Mouse (Mus musculus) liver, embryonic 13.5 days (tissue): ENCODE measurements around the gene Dlg2. TPM values are rescaled to one million over a fixed set of nuclear protein-coding genes. Genes with fewer than 3 reads are reported as not detected.
A peak's percentile ranks its signal among the peaks of the same experiment; 100 is the strongest.

Source experiments
- ATAC-seq: fragments of 200-750 bp; cut with Nextera tagmentation; 2 replicates; pipeline ENCODE4 v1.8.0; 2017; ENCODE audit warnings: low read depth, mild to moderate bottlenecking, moderate number of reproducible peaks, moderate library complexity
- DNase-seq: peaks from one replicate; pipeline ENCODE4 v3.0.0; 2022
- H3K27ac ChIP-seq: fragments of 300-500 bp; sonication (generic); 2 replicates; pipeline ENCODE4 v1.5.1; 2015; ENCODE audit warnings: moderate library complexity, mild to moderate bottlenecking, inconsistent platforms
- H3K27me3 ChIP-seq: fragments of 300-500 bp; sonication (generic); 2 replicates; pipeline ENCODE4 v1.6.1; 2015; ENCODE audit warnings: mild to moderate bottlenecking, inconsistent platforms
- H3K36me3 ChIP-seq: fragments of 300-500 bp; sonication (generic); 2 replicates; pipeline ENCODE4 v1.6.1; 2015; ENCODE audit warnings: mild to moderate bottlenecking, inconsistent platforms
- H3K4me1 ChIP-seq: fragments of 300-500 bp; sonication (generic); replicated peaks from 2 replicates; pipeline ENCODE4 v1.6.1; 2015; ENCODE audit warnings: inconsistent platforms
- H3K4me2 ChIP-seq: fragments of 300-500 bp; sonication (generic); 2 replicates; pipeline ENCODE4 v1.6.1; 2015; ENCODE audit warnings: inconsistent platforms, mild to moderate bottlenecking, moderate library complexity
- H3K4me3 ChIP-seq: fragments of 300-500 bp; sonication (generic); replicated peaks from 2 replicates; pipeline ENCODE4 v1.5.1; 2015; ENCODE audit warnings: mild to moderate bottlenecking, inconsistent platforms
- H3K9ac ChIP-seq: fragments of 300-500 bp; sonication (generic); 2 replicates; pipeline ENCODE4 v1.6.1; 2015; ENCODE audit warnings: mild to moderate bottlenecking, inconsistent platforms
- H3K9me3 ChIP-seq: fragments of 300-500 bp; sonication (generic); replicated peaks from 2 replicates; pipeline ENCODE4 v1.6.1; 2016; ENCODE audit warnings: inconsistent platforms
- WGBS: fragments of 180-500 bp; shearing (Covaris S2); methylation state at CpG from one replicate; pipeline ENCODE4 v1.1.7; 2015; ENCODE audit not compliant: insufficient replicate concordance; 5-methylcytosine and 5-hydroxymethylcytosine counted together
- polyA plus RNA-seq: library from polyadenylated mRNA; unstranded; fragments of >200 nt; fragmentation: Nextera tagmentation; extraction: Ambion mirVana; gene quantifications from 2 replicates; pipeline ENCODE4 v1.2.1, GENCODE M21; 2015

Dlg2 gene
- polyA plus RNA-seq, 1 experiment from 2014 or later: 0.52 TPM

DNA sequence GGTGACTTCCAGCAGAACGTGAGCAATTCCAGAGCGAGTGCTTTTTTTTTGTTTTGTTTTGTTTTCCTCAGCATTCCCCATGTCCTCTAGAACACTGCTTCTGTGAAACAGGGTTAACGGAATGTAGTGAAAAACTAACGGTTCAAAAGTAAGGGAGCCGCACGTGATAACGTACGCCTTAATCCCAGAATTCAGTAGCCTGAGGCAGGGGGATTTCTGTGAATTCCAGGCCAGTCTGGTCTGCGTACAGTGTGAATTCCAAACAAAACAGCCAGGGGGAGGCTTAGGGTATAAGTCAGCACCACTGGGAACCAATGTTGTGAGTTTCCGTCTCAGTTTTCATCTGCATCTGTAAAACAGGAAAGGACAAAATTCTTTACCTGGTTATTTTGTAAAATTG, 19.0 kb upstream of the Dlg2 start:
- Histone ChIP-seq H3K27me3 (no peaks in the 10 kb centered on the region), H3K4me3 (peak overlapping the region; percentile 77), H3K9ac (peak overlapping the region; percentile 80), H3K27ac (peak overlapping the region; percentile 84), H3K36me3 (peaks cover 14% of the 10 kb centered on the region), H3K4me2 (peak overlapping the region; percentile 87), H3K4me1 (peaks cover 26% of the 10 kb centered on the region), H3K9me3 (no peaks in the 10 kb centered on the region)
- peak; percentile 10; the same call in 1 of the 2 replicates for ATAC-seq
- no peak for DNase-seq
- 6% methylated on average over 10 of the region's 10 CpGs for WGBS

DNA sequence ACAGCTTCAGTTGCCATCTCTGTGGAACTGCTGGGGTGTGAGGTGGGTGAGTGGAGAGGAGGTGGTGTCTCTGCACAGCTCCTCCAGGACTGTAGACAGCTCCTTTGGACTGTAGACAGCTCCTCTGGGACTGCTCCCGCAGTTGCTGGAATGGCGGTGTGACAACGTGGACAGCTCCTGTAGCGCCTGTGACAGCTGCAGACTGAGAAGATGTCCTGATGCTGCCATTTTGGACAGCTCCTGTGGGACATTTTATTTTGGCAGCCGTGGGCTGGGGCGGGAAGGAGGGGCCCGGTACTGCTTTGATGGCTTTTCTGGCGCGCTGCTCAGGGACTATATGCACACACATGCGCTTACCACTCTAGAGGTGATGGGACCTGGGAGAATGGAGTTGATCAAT, 16.1 kb upstream of the Dlg2 start:
- DNase-seq: no peak
- Histone ChIP-seq H3K4me2 (peak overlapping the region; percentile 16; the same call in 1 of the 2 replicates), H3K4me3 (no peak overlapping the region), H3K4me1 (peaks cover 26% of the 10 kb centered on the region), H3K27ac (no peak overlapping the region), H3K27me3 (no peaks in the 10 kb centered on the region), H3K36me3 (no peaks in the 10 kb centered on the region), H3K9me3 (no peaks in the 10 kb centered on the region), H3K9ac (no peak overlapping the region)
- 49% methylated on average over 10 of the region's 10 CpGs for WGBS
- no peak for ATAC-seq

DNA sequence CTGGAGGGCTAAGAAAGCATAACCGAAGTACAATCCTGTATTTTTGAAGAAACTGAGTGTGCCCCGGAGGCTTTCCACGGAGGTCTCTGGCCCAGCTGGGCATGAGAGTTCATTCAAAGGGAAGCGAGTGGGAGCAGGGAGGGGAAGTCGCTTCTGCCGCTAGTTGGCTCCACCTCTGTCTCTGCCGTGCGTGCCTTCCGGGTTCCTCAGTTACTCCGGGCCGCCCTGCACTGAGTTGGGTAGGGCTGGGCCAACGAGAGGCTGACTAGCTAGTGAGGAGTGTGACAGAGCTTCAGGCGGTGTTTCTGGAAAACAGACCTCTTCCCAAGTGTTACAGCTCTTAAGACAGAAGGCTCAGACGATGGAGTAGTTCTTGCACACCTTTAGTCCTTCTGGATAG, 15.5 kb upstream of the Dlg2 start:
- Histone ChIP-seq H3K9ac (no peak overlapping the region), H3K36me3 (no peaks in the 10 kb centered on the region), H3K9me3 (no peaks in the 10 kb centered on the region), H3K4me3 (no peak overlapping the region), H3K4me2 (peak overlapping the region; percentile 16; the same call in 1 of the 2 replicates), H3K27me3 (no peaks in the 10 kb centered on the region), H3K27ac (no peak overlapping the region), H3K4me1 (peaks cover 22% of the 10 kb centered on the region)
- ATAC-seq (peak; percentile 50; the same call in 1 of the 2 replicates), DNase-seq (peak; percentile 45)
- 13% methylated on average over 14 of the region's 14 CpGs for WGBS

GRCm38 (mm10) chr7:90461441-90461840, 15.0 kb upstream of the Dlg2 start:
- WGBS: 70% methylated on average over 5 of the region's 5 CpGs
- H3K9me3 ChIP-seq: no peaks in the 10 kb centered on the region
- no peaks in the 10 kb centered on the region for H3K36me3 ChIP-seq
- no peaks in the 10 kb centered on the region for H3K27me3 ChIP-seq
- DNase-seq (no peak), ATAC-seq (no peak)
- no peak overlapping the region for H3K27ac ChIP-seq
- no peak overlapping the region for H3K4me3 ChIP-seq
- no peak overlapping the region for H3K9ac ChIP-seq
- H3K4me1 ChIP-seq: peaks cover 17% of the 10 kb centered on the region
- H3K4me2 ChIP-seq: 0 out of 2 replicates have a peak overlapping the region, but pooled peaks have one; percentile 16

DNA sequence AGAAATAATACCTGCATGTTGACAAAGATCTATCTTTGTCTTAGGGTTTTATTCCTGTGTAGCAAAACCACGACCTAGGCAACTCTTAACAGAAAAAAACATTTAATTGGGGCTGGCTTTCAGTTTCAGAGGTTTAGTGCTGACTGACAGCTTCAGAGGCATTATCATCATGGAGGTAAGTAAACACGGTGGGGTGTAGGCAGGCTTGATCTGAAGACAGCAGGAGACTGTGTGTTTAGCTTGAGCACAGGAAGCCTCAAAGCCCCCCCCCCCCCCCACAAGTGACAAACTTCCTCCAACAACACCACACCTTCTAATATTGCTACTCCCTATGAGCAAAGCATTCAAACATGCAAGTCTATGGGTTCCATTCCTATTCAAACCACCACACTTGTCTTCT, 3.0 kb upstream of the Dlg2 start:
- H3K9me3 ChIP-seq: no peaks in the 10 kb centered on the region
- WGBS: 28% methylated on average over 2 of the region's 2 CpGs
- H3K9ac ChIP-seq: no peak overlapping the region
- H3K4me2 ChIP-seq: no peak overlapping the region
- no peak overlapping the region for H3K27ac ChIP-seq
- H3K4me3 ChIP-seq: no peak overlapping the region
- no peak for ATAC-seq
- DNase-seq: no peak
- H3K4me1 ChIP-seq: peaks cover 28% of the 10 kb centered on the region
- H3K27me3 ChIP-seq: peaks cover 9% of the 10 kb centered on the region; the same call in 1 of the 2 replicates
- H3K36me3 ChIP-seq: peaks cover 9% of the 10 kb centered on the region

- H3K4me1 ChIP-seq: peaks cover 28% of the 10 kb centered on the region
- H3K4me3 ChIP-seq: peak within 1 kb of the TSS; percentile 73
- peak within 1 kb of the TSS; percentile 67 for H3K27ac ChIP-seq
- H3K9me3 ChIP-seq: no peaks in the 10 kb centered on the region
- peaks cover 12% of the 10 kb centered on the region; the same call in 1 of the 2 replicates for H3K27me3 ChIP-seq
- H3K36me3 ChIP-seq: no peaks in the 10 kb centered on the region
- ATAC-seq (peak; percentile 100), DNase-seq (peak; percentile 100)
- H3K9ac ChIP-seq: peak within 1 kb of the TSS; percentile 84
- H3K4me2 ChIP-seq: peak within 1 kb of the TSS; percentile 99
- WGBS: under 1% methylated on average over 36 of the region's 36 CpGs
Measured at GRCm38 (mm10) chr7:90475793-90476312, 619 bp upstream of the Dlg2 start, which contains the start of gene Tmem126b. Gene Tmem126b (minus strand): TSS chr7:90476001.

DNA sequence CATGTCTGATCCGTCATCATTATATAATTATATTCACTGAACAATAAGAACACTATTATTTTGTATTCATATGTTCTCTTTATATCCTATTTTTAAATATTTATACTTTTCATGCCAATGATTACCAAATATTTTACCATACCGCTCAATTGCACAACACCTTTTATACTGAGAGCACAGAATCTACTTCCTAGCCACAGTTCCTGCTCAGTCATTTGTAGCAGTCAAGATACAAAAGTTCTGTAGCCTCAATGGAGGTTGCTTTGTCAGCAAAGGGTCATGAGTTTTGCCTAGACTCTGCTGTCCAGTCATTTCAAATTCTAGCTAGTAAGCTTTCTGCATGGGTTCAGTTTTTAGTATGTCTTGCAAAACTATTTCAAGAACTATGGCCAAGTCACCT, 6.1 kb downstream of the Dlg2 start:
- H3K27me3 ChIP-seq: peaks cover 6% of the 10 kb centered on the region; the same call in 1 of the 2 replicates
- H3K27ac ChIP-seq: no peak overlapping the region
- no peak for ATAC-seq
- no peaks in the 10 kb centered on the region for H3K36me3 ChIP-seq
- H3K9ac ChIP-seq: no peak overlapping the region
- no peaks in the 10 kb centered on the region for H3K4me1 ChIP-seq
- H3K9me3 ChIP-seq: no peaks in the 10 kb centered on the region
- no peak overlapping the region for H3K4me2 ChIP-seq
- WGBS: 76% methylated on average over 2 of the region's 2 CpGs
- no peak overlapping the region for H3K4me3 ChIP-seq
- DNase-seq: no peak

DNA sequence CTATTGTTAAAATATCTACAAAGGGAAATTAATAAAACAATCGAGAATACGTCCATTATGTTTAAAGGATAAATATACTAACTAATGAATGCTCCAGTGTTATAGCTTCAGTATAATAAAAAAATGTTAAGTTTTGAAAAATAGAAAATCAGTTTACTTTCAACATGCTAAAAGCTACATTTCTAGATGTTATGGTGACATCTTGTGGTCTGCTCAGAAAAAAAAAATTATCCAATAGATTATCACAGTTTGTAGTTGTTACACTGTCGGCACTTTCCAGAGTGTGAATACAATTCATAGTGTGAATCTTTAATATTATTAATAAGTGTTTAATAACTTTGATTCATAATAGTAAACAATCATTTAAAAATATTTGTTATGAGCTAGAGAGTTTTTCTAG, 31.7 kb downstream of the Dlg2 start:
- no peak overlapping the region for H3K27ac ChIP-seq
- no peaks in the 10 kb centered on the region for H3K27me3 ChIP-seq
- no peaks in the 10 kb centered on the region for H3K4me1 ChIP-seq
- DNase-seq (no peak), ATAC-seq (no peak)
- H3K9me3 ChIP-seq: no peaks in the 10 kb centered on the region
- 59% methylated on average over 3 of the region's 3 CpGs for WGBS
- no peak overlapping the region for H3K9ac ChIP-seq
- H3K4me3 ChIP-seq: no peak overlapping the region
- H3K4me2 ChIP-seq: no peak overlapping the region
- no peaks in the 10 kb centered on the region for H3K36me3 ChIP-seq

DNA sequence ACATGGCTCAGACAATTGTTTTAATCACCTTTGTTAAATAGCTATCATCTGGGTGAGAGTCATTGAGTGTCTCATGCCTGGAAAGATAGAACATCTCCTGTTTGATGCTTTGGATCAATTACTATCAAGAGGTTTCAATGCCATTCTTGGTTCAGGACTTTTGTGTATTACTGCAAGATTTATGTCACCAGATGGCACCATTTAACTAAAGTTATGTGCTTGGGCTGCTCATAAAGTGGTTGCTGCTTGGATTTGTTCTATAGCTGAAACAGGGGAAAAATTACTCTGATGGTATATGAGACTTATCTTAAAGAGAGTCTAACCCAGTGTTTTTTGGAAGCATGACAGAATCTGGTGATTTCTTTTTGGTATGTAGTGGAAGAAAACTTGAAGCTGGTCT, 35.8 kb downstream of the Dlg2 start:
- DNase-seq: no peak
- ATAC-seq: no peak
- H3K4me1 ChIP-seq: no peaks in the 10 kb centered on the region
- H3K27ac ChIP-seq: no peak overlapping the region
- H3K36me3 ChIP-seq: no peaks in the 10 kb centered on the region
- no peak overlapping the region for H3K4me2 ChIP-seq
- no peak overlapping the region for H3K9ac ChIP-seq
- H3K9me3 ChIP-seq: no peaks in the 10 kb centered on the region
- no peaks in the 10 kb centered on the region for H3K27me3 ChIP-seq
- no peak overlapping the region for H3K4me3 ChIP-seq

DNA sequence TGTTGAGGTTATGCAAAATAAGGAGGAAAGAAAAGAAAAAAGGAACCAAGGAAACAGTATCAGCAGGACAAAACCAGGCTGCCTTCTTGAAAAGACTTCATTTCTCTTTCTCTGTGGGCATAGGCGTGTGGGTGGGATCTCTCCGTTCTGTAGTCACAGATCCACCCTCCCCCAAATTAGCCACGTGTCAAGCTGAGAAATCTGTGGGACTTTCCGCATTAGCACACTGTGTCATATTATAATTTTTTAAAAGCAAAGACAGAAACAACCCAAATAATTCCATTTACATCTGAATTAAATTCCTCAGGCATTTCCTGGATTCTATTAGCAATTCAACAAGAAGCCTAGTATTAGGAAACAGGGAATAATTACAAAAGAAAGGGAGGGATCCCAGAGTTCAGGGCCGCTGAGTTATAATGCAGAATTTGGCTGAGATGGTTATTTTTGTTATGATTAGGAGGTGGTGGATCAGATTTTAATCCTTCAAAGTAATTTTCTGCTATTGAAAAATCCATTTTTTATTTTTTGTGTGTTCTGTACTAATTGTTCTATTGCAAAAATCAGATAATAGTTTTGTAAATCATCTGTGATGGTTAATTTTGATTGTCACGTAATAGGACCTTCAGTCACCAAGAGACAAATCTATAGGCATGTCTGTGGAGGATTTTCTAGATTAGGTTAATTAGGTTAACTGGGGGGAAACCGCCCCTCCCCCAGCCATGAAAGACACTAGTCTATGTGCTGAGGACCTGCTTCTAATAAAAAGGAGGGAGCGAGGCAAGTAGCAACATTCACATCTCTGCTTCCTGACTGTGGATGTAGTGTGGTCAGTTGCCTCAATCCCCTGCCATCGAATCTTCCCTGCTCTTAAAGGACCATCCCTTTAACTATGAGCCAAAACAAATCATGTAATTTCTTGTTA, 63.3 kb downstream of the Dlg2 start:
- DNase-seq (no peak), ATAC-seq (no peak)
- Histone ChIP-seq H3K4me2 (no peak overlapping the region), H3K4me3 (no peak overlapping the region), H3K36me3 (no peaks in the 10 kb centered on the region), H3K27me3 (no peaks in the 10 kb centered on the region), H3K4me1 (no peaks in the 10 kb centered on the region), H3K27ac (no peak overlapping the region), H3K9ac (no peak overlapping the region), H3K9me3 (no peaks in the 10 kb centered on the region)
- WGBS: 54% methylated on average over 9 of the region's 9 CpGs

DNA sequence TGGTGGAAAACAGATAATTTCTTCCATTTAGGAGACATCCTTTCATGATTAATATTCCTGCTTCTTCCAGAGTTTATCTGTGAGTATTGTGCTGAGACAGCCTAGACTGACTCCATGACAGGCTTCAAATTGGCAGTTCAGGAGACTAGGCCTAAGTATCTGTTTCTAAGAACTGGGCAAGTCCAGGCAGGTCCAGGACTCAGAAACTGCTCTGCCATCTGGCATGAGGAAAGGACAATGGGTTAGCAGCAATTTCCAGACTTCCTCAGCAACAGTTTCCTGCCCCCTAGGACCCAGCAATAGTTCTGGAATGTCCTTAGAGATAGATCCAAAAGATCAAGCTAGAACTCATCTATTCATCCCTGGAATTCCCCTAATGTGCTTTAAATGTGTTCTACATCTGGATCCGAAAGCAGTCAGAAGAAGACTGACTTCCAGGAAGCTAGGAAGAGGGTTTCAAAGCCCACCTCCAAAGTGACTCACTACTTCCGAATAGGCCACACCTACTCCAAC, 64.4 kb downstream of the Dlg2 start:
- ATAC-seq (no peak), DNase-seq (no peak)
- Histone ChIP-seq H3K4me2 (no peak overlapping the region), H3K36me3 (no peaks in the 10 kb centered on the region), H3K27ac (no peak overlapping the region), H3K4me3 (no peak overlapping the region), H3K9me3 (no peaks in the 10 kb centered on the region), H3K27me3 (no peaks in the 10 kb centered on the region), H3K9ac (no peak overlapping the region), H3K4me1 (no peaks in the 10 kb centered on the region)
- 56% methylated on average over 2 of the region's 2 CpGs for WGBS
